Mouse (Mus musculus): ENCODE data around the gene Synpo2l.

DNA sequence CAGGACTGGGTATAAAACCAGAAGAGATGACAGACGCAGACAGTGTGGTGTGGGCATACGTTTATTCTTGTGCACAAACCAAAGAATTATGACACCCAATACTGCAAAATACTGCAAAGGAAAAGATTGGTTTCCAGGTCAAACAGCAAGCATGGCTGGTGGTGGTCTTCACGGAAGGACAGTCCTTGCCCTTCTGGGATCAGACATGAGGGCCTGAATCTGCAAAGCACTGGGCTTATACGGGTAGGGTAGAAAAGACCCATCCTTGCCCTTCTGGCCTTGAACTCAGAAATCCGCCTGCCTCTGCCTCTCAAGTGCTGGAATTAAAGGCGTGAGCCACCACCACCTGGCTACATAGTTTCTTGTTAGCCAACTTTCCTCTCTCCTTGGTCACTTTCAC is 9.3 kb downstream of the Synpo2l start:
- no peak for TF ChIP-seq MAFK (IDR thresholded peaks at IDR 0.05; ENCODE audit: insufficient read depth, low read depth, low read length)
- TF ChIP-seq CHD2 (IDR thresholded peaks at IDR 0.05; ENCODE audit: low read depth, low read length), result no peak
